Mouse (Mus musculus) MEL (cell line): ENCODE results near the gene Dgat2. TPM values are rescaled to one million over a fixed set of nuclear protein-coding genes. Genes with fewer than 3 reads are reported as not detected.

Experiments used
- DNase-seq: peaks from one replicate; pipeline ENCODE4 v3.0.0; 2011; ENCODE audit warnings: low read depth, low spot score
- H3K27ac ChIP-seq: 2 replicates; pipeline ENCODE4 v1.5.1; 2012; ENCODE audit warnings: low read depth, mild to moderate bottlenecking, control low read depth, low read length, moderate library complexity; ENCODE audit not compliant: control insufficient read depth
- H3K27me3 ChIP-seq, 2 experiments: fragments of 150-350 bp in 1 of 2; sonication (generic) in 1 of 2; 2 replicates each; pipeline ENCODE4 v1.6.1; 2012; ENCODE audit warnings: low read length in 2 of 2, mild to moderate bottlenecking in 2 of 2, improper control_type of control experiment in 1 of 2, moderate library complexity in 1 of 2; ENCODE audit not compliant: insufficient read depth in 2 of 2, control insufficient read depth in 1 of 2
- H3K36me3 ChIP-seq, 2 experiments: 2 replicates each; pipeline ENCODE4 v1.6.1; 2012 to 2014; ENCODE audit warnings: low read length in 2 of 2, improper control_type of control experiment in 1 of 2, inconsistent platforms in 1 of 2, mild to moderate bottlenecking in 1 of 2; ENCODE audit not compliant: insufficient read depth in 2 of 2, control insufficient read depth in 1 of 2
- H3K4me1 ChIP-seq, 2 experiments: fragments of 150-350 bp in 1 of 2; sonication (generic) in 1 of 2; 2 replicates each; pipeline ENCODE4 v1.6.1; 2012; ENCODE audit warnings: low read length in 2 of 2, improper control_type of control experiment in 1 of 2, mild to moderate bottlenecking in 1 of 2; ENCODE audit not compliant: insufficient read depth in 2 of 2, control insufficient read depth in 1 of 2
- H3K4me3 ChIP-seq, 2 experiments: fragments of 150-350 bp in 1 of 2; sonication (generic) in 1 of 2; 2 replicates each; pipeline ENCODE4 v1.5.1; 2012; ENCODE audit warnings: low read depth in 2 of 2, low read length in 2 of 2, mild to moderate bottlenecking in 2 of 2, moderate library complexity in 2 of 2, control low read depth in 1 of 2, improper control_type of control experiment in 1 of 2; ENCODE audit not compliant: control insufficient read depth in 1 of 2, insufficient read depth in 1 of 2
- H3K79me2 ChIP-seq: 2 replicates; pipeline ENCODE4 v1.6.1; 2012; ENCODE audit warnings: mild to moderate bottlenecking, low read length, moderate library complexity; ENCODE audit not compliant: control insufficient read depth, poor library complexity, insufficient read depth
- H3K9ac ChIP-seq: 2 replicates; pipeline ENCODE4 v1.6.1; 2012; ENCODE audit warnings: low read depth, mild to moderate bottlenecking, control low read depth, low read length, moderate library complexity; ENCODE audit not compliant: control insufficient read depth, poor library complexity, severe bottlenecking
- H3K9me3 ChIP-seq: fragments of 150-350 bp; sonication (generic); replicated peaks from 2 replicates; pipeline ENCODE4 v1.6.1; 2012; ENCODE audit warnings: mild to moderate bottlenecking, low read length, improper control_type of control experiment, moderate library complexity; ENCODE audit not compliant: insufficient read depth
- BHLHE40 ChIP-seq: IDR thresholded peaks from 2 replicates; pipeline ENCODE4 v1.6.1; 2012; ENCODE audit warnings: low read depth, mild to moderate bottlenecking, inconsistent platforms, low read length, improper control_type of control experiment, borderline replicate concordance
- CTCF ChIP-seq, 3 experiments: IDR thresholded peaks in 2 of 3; conservative IDR thresholded peaks in 1 of 3; 2 replicates each; pipeline ENCODE4 v1.5.1; 2011 to 2012; ENCODE audit warnings: low read length in 3 of 3, low read depth in 2 of 3, mild to moderate bottlenecking in 2 of 3, improper control_type of control experiment in 1 of 3, inconsistent platforms in 1 of 3, mixed read lengths in 1 of 3, moderate library complexity in 1 of 3; ENCODE audit not compliant: control insufficient read depth in 1 of 3, insufficient read depth in 1 of 3, poor library complexity in 1 of 3, severe bottlenecking in 1 of 3
- GABPA ChIP-seq: IDR thresholded peaks from 2 replicates; pipeline ENCODE4 v1.6.1; 2012; ENCODE audit warnings: low read depth, mild to moderate bottlenecking, inconsistent platforms, low read length, improper control_type of control experiment, moderate library complexity
- HCFC1 ChIP-seq: IDR thresholded peaks from 2 replicates; pipeline ENCODE4 v1.6.1; 2012; ENCODE audit warnings: low read depth, mild to moderate bottlenecking, inconsistent platforms, low read length, improper control_type of control experiment, moderate library complexity
- JUND ChIP-seq: IDR thresholded peaks from 2 replicates; pipeline ENCODE4 v1.6.1; 2011; ENCODE audit warnings: low read depth, mild to moderate bottlenecking, improper control_type of control experiment, low read length
- MAFK ChIP-seq: IDR thresholded peaks from 2 replicates; pipeline ENCODE4 v1.6.1; 2011; ENCODE audit warnings: low read depth, mild to moderate bottlenecking, low read length, improper control_type of control experiment, borderline replicate concordance
- MYB ChIP-seq: IDR thresholded peaks from 2 replicates; pipeline ENCODE4 v1.6.1; 2011; ENCODE audit warnings: mild to moderate bottlenecking, low read depth, low read length, improper control_type of control experiment
- MYC ChIP-seq: IDR thresholded peaks from 2 replicates; pipeline ENCODE4 v1.6.1; 2011; ENCODE audit warnings: low read depth, mild to moderate bottlenecking, low read length, improper control_type of control experiment, moderate library complexity
- POLR2AphosphoS2 ChIP-seq: IDR thresholded peaks from 2 replicates; pipeline ENCODE4 v1.6.1; 2011; ENCODE audit warnings: low read length, improper control_type of control experiment
- RAD21 ChIP-seq: IDR thresholded peaks from 2 replicates; pipeline ENCODE4 v1.6.1; 2011; ENCODE audit warnings: mild to moderate bottlenecking, low read depth, low read length, improper control_type of control experiment
- SMC3 ChIP-seq: IDR thresholded peaks from 2 replicates; pipeline ENCODE4 v1.6.1; 2011; ENCODE audit warnings: low read depth, low read length, improper control_type of control experiment
- UBTF ChIP-seq: IDR thresholded peaks from 2 replicates; pipeline ENCODE4 v1.6.1; 2012; ENCODE audit warnings: low read depth, mild to moderate bottlenecking, inconsistent platforms, low read length, improper control_type of control experiment, moderate library complexity, borderline replicate concordance; ENCODE audit not compliant: insufficient read depth
- USF2 ChIP-seq, 2 experiments: IDR thresholded peaks; 2 replicates each; pipeline ENCODE4 v1.6.1; 2011 to 2012; ENCODE audit warnings: improper control_type of control experiment in 2 of 2, low read length in 2 of 2, borderline replicate concordance in 1 of 2, inconsistent platforms in 1 of 2, low read depth in 1 of 2, mild to moderate bottlenecking in 1 of 2; ENCODE audit not compliant: insufficient read depth in 1 of 2
- ZC3H11A ChIP-seq: IDR thresholded peaks from 2 replicates; pipeline ENCODE4 v1.6.1; 2012; ENCODE audit warnings: low read depth, mild to moderate bottlenecking, inconsistent platforms, low read length, improper control_type of control experiment
- polyA plus RNA-seq, 2 experiments: library from polyadenylated mRNA; stranded (reverse) in 1 of 2; unstranded in 1 of 2; fragments of >175 nt in 1 of 2; fragments of >200 nt in 1 of 2; gene quantifications; 2 replicates each; pipeline versions ENCODE4 v1.2.1 to v1.2.4; 2012; ENCODE audit warnings: low replicate concordance in 2 of 2, low read depth in 1 of 2; ENCODE audit not compliant: insufficient read length in 2 of 2, insufficient read depth in 1 of 2, missing spikeins in 1 of 2
- total RNA-seq: library from RNA; depleted of rRNA; stranded (reverse); fragments of 300-350 nt; gene quantifications from 2 replicates; pipeline ENCODE4 v1.2.3, GENCODE M21; 2012

Dgat2 gene
- total and polyA plus RNA-seq, 3 experiments = 4.1 to 7.7 TPM; not detected in 1

DNA sequence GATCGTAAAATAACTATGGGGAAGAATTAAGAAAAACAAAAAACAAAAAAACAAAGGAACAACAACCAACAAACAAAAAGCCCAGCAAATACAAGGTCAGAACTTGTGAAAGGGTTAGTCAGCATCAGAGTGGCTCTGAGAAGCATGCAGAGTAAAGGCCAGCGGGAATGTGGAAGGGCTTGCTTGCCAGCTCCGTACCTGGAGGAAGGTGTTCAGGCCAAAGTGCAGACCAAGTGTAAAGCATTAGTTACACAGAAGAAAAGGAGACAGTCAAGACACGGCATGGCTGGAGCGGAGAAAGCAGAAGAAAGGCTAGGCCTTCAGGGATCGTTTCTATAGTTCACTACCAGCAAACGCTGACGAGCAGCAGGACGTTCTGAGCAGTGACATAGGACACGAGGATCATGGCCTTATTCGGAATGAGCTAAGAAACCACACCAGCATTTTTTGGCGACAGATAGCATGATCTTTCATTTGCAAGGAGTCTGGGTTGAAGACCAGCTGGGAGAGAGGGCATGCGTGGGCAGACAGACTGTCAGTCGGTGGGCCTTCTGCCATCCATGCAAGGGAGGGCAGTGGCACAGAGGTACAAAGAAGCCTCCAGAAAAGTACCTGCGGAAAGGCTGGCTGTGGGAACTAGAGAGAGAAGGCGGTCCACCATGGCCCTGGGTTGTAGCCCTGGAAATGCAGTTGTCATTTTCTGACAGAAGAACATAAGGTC, 68.4 kb downstream of the Dgat2 start:
- H3K4me1 ChIP-seq = no peaks in the 10 kb centered on the region
- peaks cover 0 to 2% of the 10 kb centered on the region in 2 experiments; a peak in 1 of 4 replicates for H3K36me3 ChIP-seq
- no peak overlapping the region for H3K27ac ChIP-seq
- TF ChIP-seq MAFK = no peak
- TF ChIP-seq MYC = no peak
- H3K9me3 ChIP-seq = no peaks in the 10 kb centered on the region
- no peak for DNase-seq
- no peak overlapping the region for H3K9ac ChIP-seq
- H3K79me2 ChIP-seq = no peaks in the 10 kb centered on the region
- H3K4me3 ChIP-seq = no peak overlapping the region
- H3K27me3 ChIP-seq = no peaks in the 10 kb centered on the region

DNA sequence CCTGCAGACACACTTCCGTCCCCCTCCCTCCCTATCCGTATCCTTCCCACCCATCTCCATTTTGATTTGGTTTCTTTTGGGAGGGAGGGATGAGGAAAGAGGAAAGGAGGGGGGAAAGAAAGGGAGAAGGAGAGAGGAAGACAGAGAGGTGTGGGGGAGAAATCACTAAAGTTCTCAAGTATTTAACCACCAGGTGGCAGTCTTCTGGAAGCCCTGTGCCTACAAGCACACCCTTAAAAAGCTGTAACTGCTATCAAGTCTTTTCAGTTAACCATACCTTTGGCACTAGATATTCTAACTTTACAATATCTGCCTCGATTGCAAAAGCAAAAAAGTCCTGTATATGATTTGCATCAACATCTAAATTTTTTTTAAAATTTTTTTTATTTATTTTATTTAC, 75.0 kb downstream of the Dgat2 start:
- DNase-seq = peak; percentile 52
- Histone ChIP-seq H3K4me1 (no peaks in the 10 kb centered on the region), H3K9me3 (no peaks in the 10 kb centered on the region), H3K79me2 (no peaks in the 10 kb centered on the region), H3K36me3 (no peaks in the 10 kb centered on the region; a peak in 2 of 4 replicates), H3K27me3 (no peaks in the 10 kb centered on the region), H3K27ac (no peak overlapping the region), H3K9ac (no peak overlapping the region), H3K4me3 (no peak overlapping the region)
- TF ChIP-seq RAD21 (peak; percentile 53), ZC3H11A (peak; percentile 26), CTCF (IDR thresholded peaks at IDR 0.05 in 2 of 3, conservative IDR thresholded peaks at IDR 0.05 in 1 of 3; ENCODE audit: control insufficient read depth in 1 of 3, insufficient read depth in 1 of 3, low read depth in 2 of 3, low read length in 3 of 3, poor library complexity in 1 of 3, severe bottlenecking in 1 of 3) (peak; percentile 48 to 75 (median 62)), JUND (0 out of 2 replicates have a peak, but pooled peaks have one; percentile 19), POLR2AphosphoS2 (no peak), GABPA (no peak), MYC (0 out of 2 replicates have a peak, but pooled peaks have one; percentile 37), SMC3 (peak; percentile 74)

DNA sequence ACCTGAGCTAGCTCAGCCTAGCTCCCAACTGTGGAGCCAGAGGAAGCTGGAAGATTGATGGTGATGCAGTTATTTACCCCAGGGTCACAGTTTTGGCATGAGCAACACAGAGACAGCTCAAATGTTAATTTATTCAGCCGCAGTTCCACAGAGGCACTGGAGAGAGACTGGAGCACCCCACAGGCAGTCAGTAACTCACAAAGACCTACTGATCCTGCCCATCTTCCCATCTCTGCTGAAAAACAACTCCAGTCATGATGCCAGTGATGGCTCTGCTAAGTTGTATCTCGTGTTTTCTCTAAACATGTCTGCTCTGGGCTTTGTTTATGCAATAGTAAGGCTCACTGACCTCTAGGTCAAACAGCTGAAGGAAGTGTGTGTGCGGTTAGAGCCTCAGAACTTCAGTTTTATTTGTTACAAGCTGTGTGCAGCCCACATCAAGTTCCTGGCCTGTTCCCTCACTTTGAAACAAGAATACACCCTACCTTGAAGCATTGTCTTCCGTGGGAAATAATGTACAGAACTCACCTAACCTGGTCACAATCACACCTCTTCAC, 75.7 kb downstream of the Dgat2 start:
- no peak overlapping the region for H3K9ac ChIP-seq
- no peaks in the 10 kb centered on the region; a peak in 2 of 4 replicates for H3K36me3 ChIP-seq
- no peak for TF ChIP-seq USF2 (IDR thresholded peaks at IDR 0.05; ENCODE audit: borderline replicate concordance in 1 of 2, insufficient read depth in 1 of 2, low read depth in 1 of 2, low read length in 2 of 2)
- TF ChIP-seq MYB = no peak
- no peak for TF ChIP-seq HCFC1
- no peak for TF ChIP-seq UBTF
- no peak for TF ChIP-seq BHLHE40
- no peaks in the 10 kb centered on the region for H3K79me2 ChIP-seq
- no peaks in the 10 kb centered on the region for H3K4me1 ChIP-seq
- H3K27me3 ChIP-seq = no peaks in the 10 kb centered on the region
- no peaks in the 10 kb centered on the region for H3K9me3 ChIP-seq
- no peak overlapping the region for H3K27ac ChIP-seq
- no peak for DNase-seq
- no peak overlapping the region for H3K4me3 ChIP-seq
